Comparison of ENCODE assay signal across 24 mouse cellular contexts in the genomic region with DNA sequence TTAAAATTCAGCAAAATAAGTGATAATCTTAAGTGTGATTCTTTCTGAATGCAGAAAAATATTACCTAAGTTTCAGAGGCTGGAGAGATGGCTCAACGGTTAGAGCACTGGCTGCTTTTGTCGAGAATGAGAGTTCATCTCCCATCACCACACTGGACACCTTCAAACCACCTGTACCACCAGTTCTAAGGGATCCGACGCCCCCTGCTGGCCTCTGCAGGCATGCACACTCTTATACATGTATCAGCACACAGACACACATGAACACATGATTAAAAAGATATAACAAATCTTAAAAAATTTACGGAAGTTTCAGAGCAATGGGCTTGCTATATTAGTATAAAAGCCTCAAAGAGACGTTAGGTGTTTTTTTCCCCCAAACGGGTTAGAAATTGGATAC.
DNase-seq lines count a peak whose midpoint lies in the region; ATAC-seq and TF ChIP-seq lines count a peak whose summit lies in the region.
"Had no signal": no experiment of that assay in that cellular context is flagged by ENCODE, and none has a peak within 500 bp of the region (broad histone marks: within the 10 kb centered on the region; RNA-seq: fewer than 3 reads in every experiment).

No protein-coding gene starts in this region.

- H3K36me3 ChIP-seq in heart, adult 2 months (ENCODE audit: control insufficient read depth, insufficient read depth, low read length) = no peaks in the 10 kb centered on the region
- no peaks in the 10 kb centered on the region for H3K36me3 ChIP-seq in midbrain, postnatal 0 days (ENCODE audit: insufficient read depth, low read length)
- no peaks in the 10 kb centered on the region for H3K36me3 ChIP-seq in midbrain, embryonic 11.5 days (ENCODE audit: control insufficient read depth, insufficient read depth, low read length)
- H3K36me3 ChIP-seq: embryonic facial prominence, embryonic 15.5 days; forebrain, embryonic 15.5 days; kidney, embryonic 15.5 days; limb, embryonic 15.5 days; midbrain, embryonic 13.5 days had no signal

- POLR2A ChIA-PET in Patski (lab: Charles Lee) = no interaction called here

- intact Hi-C loops in heart, adult 2 months (cut with DNase I) = no loop called here
- intact Hi-C loops in heart, postnatal 10 days (cut with DNase I) = no loop called here

- no peak overlapping the region for H3K9ac ChIP-seq in heart, adult 2 months (ENCODE audit: low read depth, low read length)
- H3K9ac ChIP-seq in midbrain, postnatal 0 days (replicated peaks; ENCODE audit: low read length, poor library complexity, severe bottlenecking) = no peak overlapping the region
- H3K9ac ChIP-seq in midbrain, embryonic 11.5 days (ENCODE audit: low read length) = no peak overlapping the region
- H3K9ac ChIP-seq: embryonic facial prominence, embryonic 15.5 days; forebrain, embryonic 15.5 days; kidney, embryonic 15.5 days; limb, embryonic 15.5 days; midbrain, embryonic 13.5 days had no signal

- in situ Hi-C loops in Patski (cut with MboI; ENCODE audit: low pct_unique_long_range_greater_than_20kb) = no loop called here

- CTCF ChIA-PET in Patski (lab: Charles Lee) = no interaction called here

- no peak for DNase-seq in heart, adult 2 months
- DNase-seq in heart, postnatal 10 days = no peak
- no peak for DNase-seq in midbrain, postnatal 0 days (ENCODE audit: low spot score)
- DNase-seq in midbrain, embryonic 11.5 days (ENCODE audit: low spot score, missing footprints) = no peak
- DNase-seq in Patski (ENCODE audit: low read depth, low spot score) = no peak
- peak; percentile 18 for DNase-seq in testis, postnatal 14 days (ENCODE audit: low spot score)
- no peak for DNase-seq in adrenal gland, postnatal 10 days
- no peak for DNase-seq in retina, embryonic 14.5 days (ENCODE audit: low spot score)
- DNase-seq: adrenal gland, adult 8-10 months; cerebellum, adult 8-10 months; gastrocnemius, postnatal 36 days; kidney, adult 11 months; left cerebral cortex, postnatal 4 days; lung, adult 18-20 months; lung, postnatal 14 days; retina, postnatal 1 day; thymus, adult 2 months; thymus, postnatal 4 days had no signal

- TF ChIP-seq POLR2A in heart, adult 2 months (IDR thresholded peaks at IDR 0.05; ENCODE audit: insufficient read depth, low read depth, low read length) = no peak

- ATAC-seq in midbrain, postnatal 0 days (ENCODE audit: low FRiP score) = no peak
- no peak for ATAC-seq in midbrain, embryonic 11.5 days (ENCODE audit: low FRiP score)
- ATAC-seq in Patski = no peak
- ATAC-seq: forebrain, embryonic 15.5 days; hindbrain, embryonic 16.5 days; midbrain, embryonic 13.5 days had no signal

- no peaks in the 10 kb centered on the region for H3K79me2 ChIP-seq in heart, adult 2 months (replicated peaks; ENCODE audit: control insufficient read depth, insufficient read depth, low read length)

- H3K9me3 ChIP-seq in midbrain, postnatal 0 days (ENCODE audit: low read length) = no peaks in the 10 kb centered on the region
- H3K9me3 ChIP-seq in midbrain, embryonic 11.5 days (ENCODE audit: control insufficient read depth, low read length) = no peaks in the 10 kb centered on the region
- H3K9me3 ChIP-seq: embryonic facial prominence, embryonic 15.5 days; forebrain, embryonic 15.5 days; kidney, embryonic 15.5 days; limb, embryonic 15.5 days; midbrain, embryonic 13.5 days had no signal

- peak; percentile 18; the same call in 1 of the 2 replicates for TF ChIP-seq CTCF in heart, adult 2 months (IDR thresholded peaks at IDR 0.05)
- peak; percentile 31 for TF ChIP-seq CTCF in midbrain, postnatal 0 days (IDR thresholded peaks at IDR 0.05)
- TF ChIP-seq CTCF in Patski (IDR thresholded peaks at IDR 0.05) = peak; percentile 41

- TF ChIP-seq EP300 in heart, adult 2 months (IDR thresholded peaks at IDR 0.05; ENCODE audit: insufficient read depth, low read depth, low read length) = no peak

- H3K27ac ChIP-seq in heart, adult 2 months = no peak overlapping the region
- H3K27ac ChIP-seq in midbrain, postnatal 0 days (ENCODE audit: low read depth, low read length) = no peak overlapping the region
- H3K27ac ChIP-seq in midbrain, embryonic 11.5 days (ENCODE audit: low read depth, low read length) = no peak overlapping the region
- H3K27ac ChIP-seq: embryonic facial prominence, embryonic 15.5 days; forebrain, embryonic 15.5 days; kidney, embryonic 15.5 days; limb, embryonic 15.5 days; midbrain, embryonic 13.5 days had no signal

- H3K27me3 ChIP-seq in heart, adult 2 months (ENCODE audit: control insufficient read depth, insufficient read depth, low read length) = no peaks in the 10 kb centered on the region
- no peaks in the 10 kb centered on the region for H3K27me3 ChIP-seq in midbrain, postnatal 0 days (ENCODE audit: insufficient read depth, low read length)
- no peaks in the 10 kb centered on the region for H3K27me3 ChIP-seq in midbrain, embryonic 11.5 days (ENCODE audit: control insufficient read depth, insufficient read depth, low read length)
- no peaks in the 10 kb centered on the region for H3K27me3 ChIP-seq in Patski
- H3K27me3 ChIP-seq: embryonic facial prominence, embryonic 15.5 days; forebrain, embryonic 15.5 days; kidney, embryonic 15.5 days; limb, embryonic 15.5 days; midbrain, embryonic 13.5 days had no signal

- no peak overlapping the region for H3K4me3 ChIP-seq in heart, adult 2 months
- no peak overlapping the region for H3K4me3 ChIP-seq in midbrain, postnatal 0 days (ENCODE audit: low read depth, low read length)
- H3K4me3 ChIP-seq in midbrain, embryonic 11.5 days (ENCODE audit: low read depth, low read length) = no peak overlapping the region
- H3K4me3 ChIP-seq: embryonic facial prominence, embryonic 15.5 days; forebrain, embryonic 15.5 days; kidney, embryonic 15.5 days; limb, embryonic 15.5 days; midbrain, embryonic 13.5 days had no signal

- H3K4me2 ChIP-seq in midbrain, postnatal 0 days (ENCODE audit: low read depth, low read length, poor library complexity, severe bottlenecking) = no peak overlapping the region
- no peak overlapping the region for H3K4me2 ChIP-seq in midbrain, embryonic 11.5 days
- H3K4me2 ChIP-seq: embryonic facial prominence, embryonic 15.5 days; forebrain, embryonic 15.5 days; kidney, embryonic 15.5 days; limb, embryonic 15.5 days; midbrain, embryonic 13.5 days had no signal

- no peaks in the 10 kb centered on the region for H3K4me1 ChIP-seq in heart, adult 2 months (ENCODE audit: control insufficient read depth, insufficient read depth, low read length)
- no peaks in the 10 kb centered on the region for H3K4me1 ChIP-seq in midbrain, postnatal 0 days (ENCODE audit: insufficient read depth, low read length)
- H3K4me1 ChIP-seq in midbrain, embryonic 11.5 days (ENCODE audit: control insufficient read depth, insufficient read depth, low read length) = peaks cover 3% of the 10 kb centered on the region; the same call in 1 of the 2 replicates
- H3K4me1 ChIP-seq: kidney, embryonic 15.5 days had no signal

- WGBS in heart, adult 2 months = 85% methylated on average over 7 of the region's 7 CpGs
- 85% methylated on average over 7 of the region's 7 CpGs for WGBS in midbrain, postnatal 0 days
- 85% methylated on average over 7 of the region's 7 CpGs for WGBS in midbrain, embryonic 11.5 days
